Mouse (Mus musculus) T-helper 1 cell (primary cell): ENCODE results near the gene Ciao2b.

Experiments used
- in situ Hi-C: fragments of 300-600 bp; cut with MboI, MseI; formaldehyde crosslinking; loops from one replicate; pipeline ENCODE4 v1.15.1; 2025; ENCODE audit warnings: high pct_unique_total_duplicates

The Ciao2b gene

DNA sequence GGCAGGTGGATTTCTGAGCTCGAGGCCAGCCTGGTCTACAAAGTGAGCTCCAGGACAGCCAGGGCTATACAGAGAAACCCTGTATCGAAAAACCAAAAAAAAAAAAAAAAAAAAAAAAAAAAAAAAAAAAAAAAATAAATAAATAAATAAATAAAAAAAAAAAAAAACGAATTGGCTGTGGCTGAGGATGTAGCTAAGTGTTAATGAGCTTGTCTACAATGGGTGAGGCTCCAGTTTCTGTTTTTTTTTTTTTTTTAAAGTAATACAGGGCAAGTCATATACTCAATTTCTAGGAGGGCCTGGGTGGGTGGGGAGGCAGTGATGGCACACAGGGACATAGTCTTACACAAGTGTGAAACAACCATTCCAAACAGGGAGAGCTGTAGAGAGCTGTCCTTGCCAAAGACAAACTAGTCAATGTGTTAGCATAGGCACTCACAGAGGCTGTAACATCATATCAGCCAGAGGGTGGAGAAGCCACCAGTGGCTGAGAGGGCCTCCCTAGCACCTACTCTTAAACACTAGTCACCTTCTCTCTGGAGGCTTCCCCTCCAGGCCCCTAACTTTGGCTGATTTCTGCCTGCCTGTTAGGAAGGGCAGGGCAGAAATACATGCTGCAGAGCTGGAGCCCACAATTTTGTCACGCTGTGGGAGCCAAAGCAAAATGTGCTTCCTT, 14.6 kb downstream of the Ciao2b start:
- in situ Hi-C loops = loop anchor here (25.0 kb wide), 1 partner anchor 635 kb away; the partner anchor contains the start of genes B3gnt9, Fbxl8, Hsf4 and Tradd

- in situ Hi-C loops = no loop called here
Observed at GRCm38 (mm10) chr8:104624161-104624560, 17.6 kb downstream of the Ciao2b start, which contains the start of gene Cdh16. Gene Cdh16 (minus strand): TSS chr8:104624396.

- in situ Hi-C loops = no loop called here
Observed at GRCm38 (mm10) chr8:104620765-104621164, 21.0 kb downstream of the Ciao2b start.

GRCm38 (mm10) chr8:104613119-104613518, 28.6 kb downstream of the Ciao2b start:
- in situ Hi-C loops = no loop called here

- in situ Hi-C loops = no loop called here
Observed at GRCm38 (mm10) chr8:104611613-104612012, 30.2 kb downstream of the Ciao2b start.

DNA sequence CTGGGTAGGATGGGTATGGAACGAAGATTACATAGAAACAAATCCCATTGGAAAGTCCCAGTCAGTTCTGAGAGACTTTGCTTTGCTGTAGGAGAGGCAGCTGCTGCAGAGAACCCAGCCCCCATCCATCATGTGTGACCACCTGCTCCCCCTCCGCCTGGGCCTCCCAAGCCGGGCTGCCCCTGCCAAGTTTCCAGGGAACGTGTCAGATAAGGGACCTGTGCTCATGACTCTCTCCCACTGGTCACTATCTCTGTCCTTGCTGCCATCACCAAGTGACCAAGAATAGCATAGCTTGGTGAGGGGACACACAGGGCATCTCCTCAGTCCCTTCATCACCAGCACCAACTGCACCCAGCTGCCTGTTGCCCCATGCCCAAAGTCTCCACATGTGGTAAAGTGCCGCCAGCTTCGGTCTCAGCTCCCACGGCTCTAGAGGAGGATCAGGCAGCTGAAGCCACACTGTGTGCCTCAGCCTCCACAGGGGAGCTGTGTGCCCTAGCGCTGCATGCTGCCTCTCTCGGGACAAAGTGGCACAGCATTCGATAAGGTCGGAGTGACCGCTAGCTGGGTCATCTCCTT, 31.5 kb downstream of the Ciao2b start:
- in situ Hi-C loops = no loop called here

DNA sequence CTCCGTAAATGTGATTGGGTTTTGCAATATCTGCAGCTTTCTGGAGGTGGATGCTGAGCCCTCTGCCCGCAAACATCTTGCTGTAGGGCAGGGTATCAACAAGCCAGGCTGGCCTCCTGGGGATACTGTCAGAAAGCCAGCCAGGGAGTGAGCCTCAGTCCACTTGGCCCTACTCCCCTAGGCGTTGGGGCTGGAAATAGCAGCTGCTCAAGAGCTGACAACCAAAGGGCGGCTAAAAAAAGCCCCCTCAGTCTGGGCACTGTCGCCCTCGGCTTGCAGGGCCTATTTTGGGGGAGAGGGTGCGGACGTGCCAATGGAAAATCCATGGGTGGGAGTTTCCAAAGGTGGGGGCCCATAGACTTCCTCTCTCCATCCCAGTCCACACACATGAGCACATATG, 32.5 kb downstream of the Ciao2b start:
- in situ Hi-C loops = no loop called here

DNA sequence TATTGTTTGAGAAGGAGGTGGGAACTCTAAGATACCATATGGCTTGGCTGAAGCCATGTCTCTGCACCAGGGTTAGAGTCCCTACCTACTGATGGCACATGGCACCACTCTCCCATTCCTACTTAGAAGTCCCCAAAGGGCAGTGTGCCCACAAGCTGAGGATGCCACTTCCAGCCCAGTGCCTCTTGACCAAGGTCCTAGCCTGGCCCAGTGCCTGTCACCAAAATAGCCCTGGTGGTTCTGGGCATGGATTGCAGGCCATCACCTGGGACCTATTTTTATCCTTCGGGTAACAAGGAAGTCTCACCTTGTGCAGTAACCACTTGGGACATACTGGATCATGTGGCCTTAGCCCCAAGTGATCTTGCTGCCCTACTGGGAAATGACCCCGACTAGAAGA, 33.8 kb downstream of the Ciao2b start:
- in situ Hi-C loops = no loop called here

GRCm38 (mm10) chr8:104606329-104606728, 35.4 kb downstream of the Ciao2b start:
- in situ Hi-C loops = no loop called here

- in situ Hi-C loops = no loop called here
Observed at GRCm38 (mm10) chr8:104603245-104603593, 38.5 kb downstream of the Ciao2b start.

- in situ Hi-C loops = no loop called here
Observed at GRCm38 (mm10) chr8:104602468-104603244, 39.1 kb downstream of the Ciao2b start.

GRCm38 (mm10) chr8:104601941-104602371, 39.8 kb downstream of the Ciao2b start:
- in situ Hi-C loops = no loop called here

DNA sequence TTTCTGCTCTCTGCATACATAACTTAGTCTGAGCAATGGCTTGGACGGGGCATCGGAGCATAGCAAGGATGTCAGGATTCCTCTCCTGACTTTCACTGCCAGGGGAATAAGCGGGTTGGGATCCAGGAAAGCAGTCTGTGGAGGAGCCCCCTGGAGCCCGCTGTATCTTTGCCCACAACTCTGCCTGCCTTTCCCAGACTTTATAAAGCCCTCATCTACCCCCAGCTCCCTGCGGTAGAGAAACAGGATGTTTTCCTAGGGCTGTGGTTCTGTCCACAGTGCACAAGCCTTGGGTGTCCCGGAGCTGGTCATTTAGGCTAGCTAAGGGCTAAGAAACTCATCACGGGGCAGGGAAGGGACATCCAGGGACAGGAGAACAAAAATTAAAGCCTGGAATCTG, 40.4 kb downstream of the Ciao2b start:
- in situ Hi-C loops = no loop called here

- in situ Hi-C loops = no loop called here
Observed at GRCm38 (mm10) chr8:104598496-104598895, 43.3 kb downstream of the Ciao2b start.

DNA sequence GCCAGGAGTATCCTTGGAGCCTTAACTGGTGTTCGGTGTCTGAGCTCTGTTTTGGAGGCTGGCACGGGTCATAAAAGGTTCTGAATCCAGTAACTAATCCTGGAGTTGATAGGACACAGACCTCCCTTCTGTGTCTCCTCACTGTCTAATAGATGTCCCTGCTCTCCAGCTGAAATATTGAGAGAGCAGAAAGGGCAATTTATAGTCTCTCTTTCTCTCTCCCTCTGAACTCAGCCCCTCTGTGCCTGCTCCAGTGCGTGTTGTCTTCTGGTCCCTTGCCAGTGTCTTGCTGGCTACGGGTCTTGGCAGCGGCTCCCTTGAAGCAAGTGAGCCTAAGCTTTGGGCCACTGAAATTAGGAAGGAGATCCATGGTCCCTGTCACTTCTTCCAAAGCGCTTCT, 44.1 kb downstream of the Ciao2b start:
- in situ Hi-C loops = no loop called here

DNA sequence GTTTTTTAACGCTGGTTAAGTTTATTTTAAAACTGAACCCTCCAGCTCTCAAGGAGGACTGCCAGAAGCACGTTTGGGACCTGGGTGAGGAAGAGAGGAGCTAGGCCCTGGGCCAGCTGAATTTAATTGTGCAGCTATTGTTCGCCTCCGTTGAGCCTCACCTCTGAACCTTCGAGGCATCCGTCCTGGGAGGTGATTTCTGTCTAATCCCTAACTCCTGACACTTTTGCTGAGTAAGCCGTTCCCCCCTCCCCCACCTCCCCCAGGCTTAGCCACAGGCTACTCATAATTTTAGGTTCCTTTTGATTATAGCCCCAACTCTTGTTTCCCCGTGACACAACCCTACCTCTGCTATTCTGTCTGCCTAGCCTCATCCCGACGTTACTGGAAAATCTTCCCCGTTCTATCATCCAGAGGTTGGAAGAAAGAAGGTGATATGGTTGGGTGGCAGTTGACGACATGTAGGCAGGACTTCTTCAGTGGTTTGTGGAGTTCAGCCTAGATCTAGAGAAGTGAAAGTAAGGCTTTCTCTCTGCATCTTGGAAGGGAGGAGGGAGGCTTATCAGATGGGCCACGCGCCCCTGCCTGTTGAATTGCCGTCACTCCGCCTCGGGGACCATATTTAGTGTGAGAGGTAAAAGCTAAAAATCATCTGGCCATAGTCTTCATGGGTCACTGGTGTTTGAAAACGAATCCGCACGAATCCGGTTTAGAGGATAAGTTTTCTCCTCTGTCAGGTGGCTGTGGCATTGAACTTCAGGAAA, 45.8 kb downstream of the Ciao2b start:
- in situ Hi-C loops = no loop called here

- in situ Hi-C loops = no loop called here
Observed at GRCm38 (mm10) chr8:104594611-104595362, 47.0 kb downstream of the Ciao2b start.

DNA sequence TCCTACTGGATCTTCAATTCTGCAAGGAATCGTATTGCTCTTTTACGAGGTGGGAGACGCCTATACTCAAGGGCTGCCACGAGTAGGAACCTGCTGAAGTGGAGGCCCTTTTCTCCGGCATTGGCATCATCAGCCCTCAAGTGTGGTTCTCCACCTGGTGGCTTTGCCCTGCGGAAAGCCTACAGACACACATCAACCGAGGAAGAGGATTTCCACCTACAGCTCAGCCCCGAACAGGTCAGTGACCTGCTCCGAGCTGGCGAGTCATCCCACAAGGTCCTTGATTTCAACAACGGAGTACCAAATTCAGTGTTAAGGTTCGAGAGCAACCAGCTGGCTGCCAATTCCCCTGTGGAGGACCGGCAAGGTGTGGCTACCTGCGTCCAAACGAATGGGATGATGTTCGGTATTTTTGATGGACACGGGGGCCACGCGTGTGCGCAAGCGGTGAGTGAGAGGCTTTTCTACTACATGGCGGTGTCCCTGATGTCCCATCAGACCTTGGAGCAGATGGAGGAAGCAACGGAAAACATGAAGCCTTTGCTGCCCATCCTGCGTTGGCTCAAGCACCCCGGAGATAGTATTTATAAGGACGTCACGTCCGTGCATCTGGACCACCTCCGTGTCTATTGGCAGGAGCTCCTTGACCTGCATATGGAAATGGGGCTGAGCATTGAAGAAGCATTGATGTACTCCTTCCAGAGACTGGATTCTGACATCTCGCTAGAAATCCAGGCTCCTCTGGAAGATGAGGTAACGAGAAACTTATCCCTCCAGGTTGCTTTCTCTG, 48.0 kb downstream of the Ciao2b start:
- in situ Hi-C loops = no loop called here

- in situ Hi-C loops = no loop called here
Observed at GRCm38 (mm10) chr8:104592566-104592965, 49.2 kb downstream of the Ciao2b start.

- in situ Hi-C loops = no loop called here
Observed at GRCm38 (mm10) chr8:104591856-104592255, 49.9 kb downstream of the Ciao2b start.
